Mouse (Mus musculus): ENCODE data around the gene Gm3233. TPM values are rescaled to one million over a fixed set of nuclear protein-coding genes. Genes with fewer than 3 reads are reported as not detected.
"Not testable (repeated sequence)": the region's sequence is repeated elsewhere in the genome, so short reads cannot be mapped to it uniquely, and the experiment has no call there.

Gm3233 gene
- total and polyA plus RNA-seq, 3 experiments, result not detected

GRCm38 (mm10) chr10:77752312-77752711 lies 7.2 kb downstream of the Gm3233 start:
- H3K36me3 ChIP-seq (replicated peaks in 1 of 2; ENCODE audit: control insufficient read depth in 1 of 2, insufficient read depth in 1 of 2, low read length in 1 of 2); H3K4me2 ChIP-seq (ENCODE audit: insufficient read depth, low read depth, poor library complexity, severe bottlenecking); H3K79me2 ChIP-seq (replicated peaks; ENCODE audit: control insufficient read depth, extremely low read depth, insufficient read depth, poor library complexity, severe bottlenecking); H3K4me1 ChIP-seq (ENCODE audit: control insufficient read depth in 1 of 2, insufficient read depth in 2 of 2); H3K27ac ChIP-seq (ENCODE audit: insufficient read depth, low read depth); H3K4me3 ChIP-seq (replicated peaks in 1 of 3; ENCODE audit: low read depth in 2 of 3, low read length in 2 of 3, poor library complexity in 1 of 3); H3K9ac ChIP-seq (ENCODE audit: insufficient read depth, low read depth); in situ Hi-C loops (cut with MboI; ENCODE audit: low pct_ligation_motif_present, low pct_unique_long_range_greater_than_20kb, low sequenced_read_pairs); dilution Hi-C loops (cut with MboI; ENCODE audit: extremely low pct_ligation_motif_present, extremely low pct_unique_long_range_greater_than_20kb, low sequenced_read_pairs): not testable (repeated sequence)
- peak; percentile 15 for DNase-seq (ENCODE audit: extremely low read depth)
- TF ChIP-seq SMC3 (IDR thresholded peaks at IDR 0.05; ENCODE audit: low read depth, low read length) (peak; percentile 54), CTCF (conservative IDR thresholded peaks at IDR 0.05 in 1 of 2, IDR thresholded peaks at IDR 0.05 in 1 of 2; ENCODE audit: low read depth in 2 of 2, low read length in 2 of 2) (peak in 1 of 2 experiments; percentile 71; a peak in 2 of 4 replicates), RAD21 (IDR thresholded peaks at IDR 0.05; ENCODE audit: low read depth, low read length) (peak; percentile 13)
- Histone ChIP-seq H3K27me3 (replicated peaks) (peaks cover 23% of the 10 kb centered on the region), H3K9me3 (replicated peaks; ENCODE audit: low read length) (peaks cover 16% of the 10 kb centered on the region)

GRCm38 (mm10) chr10:77751254-77751653 lies 8.2 kb downstream of the Gm3233 start, which contains the start of gene Gm9736:
Gene Gm9736 (minus strand): TSS chr10:77751354.
- H3K9ac ChIP-seq (ENCODE audit: insufficient read depth, low read depth); dilution Hi-C loops (cut with MboI; ENCODE audit: extremely low pct_ligation_motif_present, extremely low pct_unique_long_range_greater_than_20kb, low sequenced_read_pairs); in situ Hi-C loops (cut with MboI; ENCODE audit: low pct_ligation_motif_present, low pct_unique_long_range_greater_than_20kb, low sequenced_read_pairs); H3K4me3 ChIP-seq (replicated peaks in 1 of 3; ENCODE audit: low read depth in 2 of 3, low read length in 2 of 3, poor library complexity in 1 of 3); H3K4me2 ChIP-seq (ENCODE audit: insufficient read depth, low read depth, poor library complexity, severe bottlenecking); DNase-seq (ENCODE audit: extremely low read depth); H3K4me1 ChIP-seq (ENCODE audit: control insufficient read depth in 1 of 2, insufficient read depth in 2 of 2); H3K27ac ChIP-seq (ENCODE audit: insufficient read depth, low read depth); H3K36me3 ChIP-seq (replicated peaks in 1 of 2; ENCODE audit: control insufficient read depth in 1 of 2, insufficient read depth in 1 of 2, low read length in 1 of 2); H3K79me2 ChIP-seq (replicated peaks; ENCODE audit: control insufficient read depth, extremely low read depth, insufficient read depth, poor library complexity, severe bottlenecking): not testable (repeated sequence)
- Histone ChIP-seq H3K9me3 (replicated peaks; ENCODE audit: low read length) (peaks cover 18% of the 10 kb centered on the region), H3K27me3 (replicated peaks) (peaks cover 19% of the 10 kb centered on the region)

- H3K36me3 ChIP-seq (replicated peaks in 1 of 2; ENCODE audit: control insufficient read depth in 1 of 2, insufficient read depth in 1 of 2, low read length in 1 of 2); H3K4me1 ChIP-seq (ENCODE audit: control insufficient read depth in 1 of 2, insufficient read depth in 2 of 2); H3K9ac ChIP-seq (ENCODE audit: insufficient read depth, low read depth); dilution Hi-C loops (cut with MboI; ENCODE audit: extremely low pct_ligation_motif_present, extremely low pct_unique_long_range_greater_than_20kb, low sequenced_read_pairs); in situ Hi-C loops (cut with MboI; ENCODE audit: low pct_ligation_motif_present, low pct_unique_long_range_greater_than_20kb, low sequenced_read_pairs); H3K79me2 ChIP-seq (replicated peaks; ENCODE audit: control insufficient read depth, extremely low read depth, insufficient read depth, poor library complexity, severe bottlenecking); H3K4me3 ChIP-seq (replicated peaks in 1 of 3; ENCODE audit: low read depth in 2 of 3, low read length in 2 of 3, poor library complexity in 1 of 3); H3K27ac ChIP-seq (ENCODE audit: insufficient read depth, low read depth); DNase-seq (ENCODE audit: extremely low read depth); H3K4me2 ChIP-seq (ENCODE audit: insufficient read depth, low read depth, poor library complexity, severe bottlenecking): not testable (repeated sequence)
- H3K9me3 ChIP-seq (replicated peaks; ENCODE audit: low read length), result peaks cover 18% of the 10 kb centered on the region
- H3K27me3 ChIP-seq (replicated peaks), result peaks cover 20% of the 10 kb centered on the region
These were observed 8.8 kb downstream of the Gm3233 start for GRCm38 (mm10) chr10:77750686-77751085.

DNA sequence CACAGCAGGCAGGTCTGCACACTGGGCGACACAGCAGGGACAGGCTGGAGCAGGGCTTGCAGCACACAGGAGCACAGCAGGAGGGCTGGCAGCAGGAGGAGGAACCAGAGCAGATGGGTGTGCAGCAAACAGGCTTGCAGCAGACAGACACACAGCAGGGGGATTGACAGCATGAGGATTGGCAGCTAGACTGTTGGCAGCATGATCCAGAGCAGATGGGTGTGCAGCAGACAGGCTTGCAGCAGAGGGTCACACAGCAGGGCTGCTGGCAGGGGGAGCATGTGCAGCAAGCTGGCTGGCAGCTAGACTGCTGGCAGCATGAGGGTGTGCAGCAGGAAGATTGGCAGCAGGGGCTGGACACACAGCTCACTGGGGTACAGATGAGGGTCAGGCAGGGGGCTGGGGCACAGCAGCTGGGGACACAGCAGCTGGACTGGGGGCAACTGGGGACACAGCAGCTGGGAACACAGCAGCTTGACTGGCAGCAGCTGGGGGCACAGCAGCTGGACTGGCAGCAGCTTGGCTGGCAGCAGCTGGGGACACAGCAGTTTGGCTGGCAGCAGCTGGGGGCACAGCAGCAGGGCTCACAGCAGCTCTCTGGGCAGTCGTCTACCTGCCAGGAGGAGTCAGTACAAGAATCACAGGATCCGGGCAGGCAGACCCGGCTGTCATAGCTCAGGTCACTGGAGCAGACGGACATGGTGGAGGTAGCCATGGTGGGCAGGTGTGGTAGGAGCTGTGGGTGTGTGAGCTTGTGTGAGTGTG lies 17.4 kb downstream of the Gm3233 start, which contains the start of gene Gm18596:
Gm18596 (minus strand) TSS at position 715 of the 765 bp plus-strand sequence.
- H3K79me2 ChIP-seq (replicated peaks; ENCODE audit: control insufficient read depth, extremely low read depth, insufficient read depth, poor library complexity, severe bottlenecking); DNase-seq (ENCODE audit: extremely low read depth); in situ Hi-C loops (cut with MboI; ENCODE audit: low pct_ligation_motif_present, low pct_unique_long_range_greater_than_20kb, low sequenced_read_pairs); H3K4me1 ChIP-seq (ENCODE audit: control insufficient read depth in 1 of 2, insufficient read depth in 2 of 2); H3K9me3 ChIP-seq (replicated peaks; ENCODE audit: low read length); H3K4me2 ChIP-seq (ENCODE audit: insufficient read depth, low read depth, poor library complexity, severe bottlenecking); dilution Hi-C loops (cut with MboI; ENCODE audit: extremely low pct_ligation_motif_present, extremely low pct_unique_long_range_greater_than_20kb, low sequenced_read_pairs); H3K36me3 ChIP-seq (replicated peaks in 1 of 2; ENCODE audit: control insufficient read depth in 1 of 2, insufficient read depth in 1 of 2, low read length in 1 of 2); H3K4me3 ChIP-seq (replicated peaks in 1 of 3; ENCODE audit: low read depth in 2 of 3, low read length in 2 of 3, poor library complexity in 1 of 3); H3K27ac ChIP-seq (ENCODE audit: insufficient read depth, low read depth); H3K9ac ChIP-seq (ENCODE audit: insufficient read depth, low read depth): not testable (repeated sequence)
- H3K27me3 ChIP-seq (replicated peaks), result peaks cover 50% of the 10 kb centered on the region
